In the genomic region with DNA sequence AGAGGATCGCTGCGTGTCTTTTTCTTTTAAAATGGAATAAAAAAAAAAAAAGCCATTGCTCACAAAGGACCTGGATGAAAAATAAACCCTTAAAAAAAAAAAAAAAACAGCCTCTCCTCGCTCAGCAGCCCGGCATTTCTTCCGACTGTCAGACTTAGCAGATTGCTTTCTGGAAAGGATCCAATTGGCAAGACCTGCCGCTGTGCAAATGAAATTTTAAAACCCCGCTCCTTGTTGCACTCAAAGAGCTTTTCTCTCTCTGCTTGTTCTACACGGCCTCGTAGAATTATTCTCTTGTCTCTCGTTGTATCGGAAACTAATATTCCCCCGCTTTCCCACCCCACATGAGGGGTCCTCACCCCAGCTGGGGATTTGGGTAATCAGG, we compare ENCODE assay signal across 9 mouse cellular contexts.
DNase-seq lines count a peak whose midpoint lies in the region; ATAC-seq lines count a peak whose summit lies in the region.
"Had no signal": no experiment of that assay in that cellular context is flagged by ENCODE, and none has a peak within 500 bp of the region (broad histone marks: within the 10 kb centered on the region; RNA-seq: fewer than 3 reads in every experiment).

No protein-coding gene starts in this region.

- WGBS in embryonic facial prominence, embryonic 13.5 days, result 31% methylated on average over 12 of the region's 12 CpGs
- WGBS in hindbrain, embryonic 12.5 days, result 38% methylated on average over 12 of the region's 12 CpGs
- WGBS in neural tube, embryonic 13.5 days, result 23% methylated on average over 12 of the region's 12 CpGs

- H3K9ac ChIP-seq in embryonic facial prominence, embryonic 13.5 days, result 0 out of 2 replicates have a peak overlapping the region, but pooled peaks have one; percentile 40
- no peak overlapping the region for H3K9ac ChIP-seq in hindbrain, embryonic 12.5 days
- H3K9ac ChIP-seq in neural tube, embryonic 13.5 days, result peak overlapping the region; percentile 64
- H3K9ac ChIP-seq: liver, embryonic 13.5 days had no signal

- DNase-seq in cerebellum, postnatal 14 days, result peak; percentile 32 to 52
- DNase-seq in cerebellum, adult 8-10 months, result no peak
- DNase-seq in left cerebral cortex, postnatal 4 days, result peak; percentile 31
- DNase-seq in c-Kit-positive CD71-positive TER-119-positive erythroid progenitor cells, embryonic 14.5 days (ENCODE audit: low spot score), result no peak
- DNase-seq in gastrocnemius, postnatal 36 days, result no peak
- DNase-seq: liver, embryonic 13.5 days had no signal

- H3K9me3 ChIP-seq in embryonic facial prominence, embryonic 13.5 days, result no peaks in the 10 kb centered on the region
- H3K9me3 ChIP-seq in hindbrain, embryonic 12.5 days (replicated peaks), result no peaks in the 10 kb centered on the region
- no peaks in the 10 kb centered on the region for H3K9me3 ChIP-seq in neural tube, embryonic 13.5 days
- H3K9me3 ChIP-seq: liver, embryonic 13.5 days had no signal

- peaks cover 30% of the 10 kb centered on the region for H3K4me1 ChIP-seq in embryonic facial prominence, embryonic 13.5 days
- peaks cover 36% of the 10 kb centered on the region for H3K4me1 ChIP-seq in hindbrain, embryonic 12.5 days
- peaks cover 40% of the 10 kb centered on the region for H3K4me1 ChIP-seq in neural tube, embryonic 13.5 days (replicated peaks)
- H3K4me1 ChIP-seq: liver, embryonic 13.5 days had no signal

- intact Hi-C loops in left cerebral cortex, postnatal 4 days (cut with DNase I), result no loop called here
- intact Hi-C loops in gastrocnemius, postnatal 36 days (cut with DNase I), result no loop called here

- no peak for ATAC-seq in embryonic facial prominence, embryonic 13.5 days (ENCODE audit: insufficient number of reproducible peaks, insufficient read depth, low FRiP score, low TSS enrichment, low read depth)
- ATAC-seq in hindbrain, embryonic 12.5 days (ENCODE audit: low FRiP score), result peak; percentile 11; the same call in 1 of the 2 replicates
- ATAC-seq in neural tube, embryonic 13.5 days (ENCODE audit: low read depth), result peak; percentile 25; the same call in 1 of the 2 replicates

- no peaks in the 10 kb centered on the region for H3K36me3 ChIP-seq in embryonic facial prominence, embryonic 13.5 days
- H3K36me3 ChIP-seq in hindbrain, embryonic 12.5 days, result no peaks in the 10 kb centered on the region
- no peaks in the 10 kb centered on the region for H3K36me3 ChIP-seq in neural tube, embryonic 13.5 days
- H3K36me3 ChIP-seq: liver, embryonic 13.5 days had no signal

- peaks cover 30% of the 10 kb centered on the region for H3K27me3 ChIP-seq in embryonic facial prominence, embryonic 13.5 days
- H3K27me3 ChIP-seq in hindbrain, embryonic 12.5 days, result peaks cover 15% of the 10 kb centered on the region
- H3K27me3 ChIP-seq in neural tube, embryonic 13.5 days, result 0 out of 2 replicates have a peak, but pooled peaks cover 5% of the 10 kb centered on the region

- peak overlapping the region; percentile 79 for H3K27ac ChIP-seq in embryonic facial prominence, embryonic 13.5 days
- peak overlapping the region; percentile 72 for H3K27ac ChIP-seq in hindbrain, embryonic 12.5 days
- H3K27ac ChIP-seq in neural tube, embryonic 13.5 days (replicated peaks), result peak overlapping the region; percentile 92
- H3K27ac ChIP-seq: liver, embryonic 13.5 days had no signal

- H3K4me3 ChIP-seq in embryonic facial prominence, embryonic 13.5 days, result peak overlapping the region; percentile 22
- no peak overlapping the region for H3K4me3 ChIP-seq in hindbrain, embryonic 12.5 days
- H3K4me3 ChIP-seq in neural tube, embryonic 13.5 days, result no peak overlapping the region
- H3K4me3 ChIP-seq: liver, embryonic 13.5 days had no signal

- peak overlapping the region; percentile 57 for H3K4me2 ChIP-seq in embryonic facial prominence, embryonic 13.5 days
- peak overlapping the region; percentile 41 for H3K4me2 ChIP-seq in hindbrain, embryonic 12.5 days (replicated peaks)
- peak overlapping the region; percentile 47 for H3K4me2 ChIP-seq in neural tube, embryonic 13.5 days

Comparison
In these comparisons a context has a peak if more than half of its experiments do, and no peak if none do; other contexts are left out.
1. DNase-seq: peak in cerebellum, postnatal 14 days (2 of 2) and left cerebral cortex, postnatal 4 days (single experiment); none in cerebellum, adult 8-10 months (single experiment), c-Kit-positive CD71-positive TER-119-positive erythroid progenitor cells, embryonic 14.5 days (single experiment) and gastrocnemius, postnatal 36 days (0 of 2).
2. Peak in every context shown above with its lines, with median percentiles within 50 percentile points of each other: H3K27ac ChIP-seq and H3K4me2 ChIP-seq.